In genomic region chr19:6851497-6851896, GRCm38 (mm10) we compare ENCODE assay signal across 20 mouse cellular contexts.
"Had no signal": no experiment of that assay in that cellular context is flagged by ENCODE, and none has a peak within 500 bp of the region (broad histone marks: within the 10 kb centered on the region; RNA-seq: fewer than 3 reads in every experiment).

No protein-coding gene starts in this region.

- H3K4me2 ChIP-seq: liver, embryonic 15.5 days; lung, embryonic 15.5 days; midbrain, embryonic 13.5 days; midbrain, embryonic 15.5 days; neural tube, embryonic 13.5 days; neural tube, embryonic 15.5 days had no signal

- H3K27me3 ChIP-seq: megakaryocyte, embryonic 14.5 days had no signal

- H3K27ac ChIP-seq: liver, embryonic 15.5 days; lung, embryonic 15.5 days; macrophage; midbrain, embryonic 10.5 days; midbrain, embryonic 13.5 days; midbrain, embryonic 15.5 days; neural tube, embryonic 13.5 days; neural tube, embryonic 15.5 days had no signal

- ATAC-seq: liver, postnatal 0 days; lung, postnatal 0 days; midbrain, embryonic 13.5 days; midbrain, embryonic 15.5 days had no signal

- DNase-seq: liver, postnatal 0 days; lung, adult 2 months; lung, postnatal 14 days; lung, postnatal 36 days; right cerebral cortex, postnatal 14 days; spleen, adult 18-20 months; thymus, adult 18-20 months; thymus, postnatal 14 days; thymus, postnatal 36 days had no signal

- H3K9ac ChIP-seq: liver, embryonic 15.5 days; liver, postnatal 0 days; lung, embryonic 15.5 days; midbrain, embryonic 13.5 days; midbrain, embryonic 15.5 days; neural tube, embryonic 13.5 days; neural tube, embryonic 15.5 days had no signal

- H3K4me3 ChIP-seq: liver, embryonic 15.5 days; lung, embryonic 15.5 days; megakaryocyte, embryonic 14.5 days; midbrain, embryonic 10.5 days; midbrain, embryonic 13.5 days; midbrain, embryonic 15.5 days; myocyte; neural tube, embryonic 13.5 days; neural tube, embryonic 15.5 days had no signal

- H3K36me3 ChIP-seq: liver, embryonic 15.5 days; lung, embryonic 15.5 days; midbrain, embryonic 10.5 days; midbrain, embryonic 13.5 days; midbrain, embryonic 15.5 days; neural tube, embryonic 13.5 days; neural tube, embryonic 15.5 days had no signal

- H3K9me3 ChIP-seq: liver, embryonic 15.5 days; lung, embryonic 15.5 days; megakaryocyte, embryonic 14.5 days; midbrain, embryonic 10.5 days; midbrain, embryonic 13.5 days; midbrain, embryonic 15.5 days; neural tube, embryonic 13.5 days; neural tube, embryonic 15.5 days had no signal
